Mouse (Mus musculus): ENCODE measurements around the gene Ttc33. TPM values are rescaled to one million over a fixed set of nuclear protein-coding genes. Genes with fewer than 3 reads are reported as not detected.

Ttc33 gene
- polyA plus RNA-seq, 2 experiments = 6.6 to 13.9 TPM

DNA sequence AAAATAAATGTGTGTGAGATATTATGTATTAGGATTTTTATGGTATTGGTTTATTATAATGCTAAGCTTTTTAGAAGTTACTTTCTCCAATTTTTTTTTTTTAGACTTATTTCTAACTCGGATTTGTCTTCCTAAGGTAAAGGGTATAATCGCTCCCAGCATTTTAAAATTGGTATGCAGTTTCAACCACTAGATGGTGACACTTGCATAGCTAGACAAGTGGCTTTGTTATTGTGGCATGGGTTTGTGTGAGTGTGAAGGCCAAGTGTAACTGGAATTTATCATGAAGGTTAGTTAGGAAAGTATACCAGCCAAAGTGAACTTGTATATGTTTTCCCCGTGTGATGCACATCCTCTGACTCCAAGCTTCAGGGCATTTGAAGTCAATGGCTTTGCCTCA, 8.5 kb downstream of the Ttc33 start:
- no peak overlapping the region for H3K4me2 ChIP-seq (ENCODE audit: low read depth)
- H3K4me1 ChIP-seq (replicated peaks; ENCODE audit: control insufficient read depth in 2 of 2, insufficient read depth in 2 of 2, low read length in 1 of 2) = peaks cover 8 to 18% of the 10 kb centered on the region in 2 experiments
- H3K4me3 ChIP-seq (ENCODE audit: insufficient read depth in 1 of 2, low read depth in 2 of 2, low read length in 2 of 2) = no peak overlapping the region
- H3K9ac ChIP-seq (replicated peaks) = no peak overlapping the region
- no peaks in the 10 kb centered on the region for H3K27me3 ChIP-seq (ENCODE audit: control insufficient read depth, insufficient read depth, low read length)
- peak in 1 of 3 experiments; percentile 11 for DNase-seq (ENCODE audit: low read depth in 3 of 3, low spot score in 3 of 3)
- WGBS (ENCODE audit: insufficient replicate concordance) = 62% methylated on average over 3 of the region's 3 CpGs
- TF ChIP-seq EP300 (IDR thresholded peaks at IDR 0.05; ENCODE audit: low read depth) (no peak), CTCF (IDR thresholded peaks at IDR 0.05; ENCODE audit: low read depth) (peak; percentile 55; the same call in 1 of the 2 replicates)
- H3K27ac ChIP-seq = no peak overlapping the region
- no peaks in the 10 kb centered on the region for H3K9me3 ChIP-seq (ENCODE audit: control insufficient read depth, low read length)
- no peak for ATAC-seq (ENCODE audit: insufficient read depth)
- no peaks in the 10 kb centered on the region for H3K36me3 ChIP-seq (replicated peaks; ENCODE audit: control insufficient read depth, insufficient read depth, low read depth)

GRCm38 (mm10) chr15:5194446-5194845, 9.1 kb downstream of the Ttc33 start:
- ATAC-seq (ENCODE audit: insufficient read depth) (no peak), DNase-seq (ENCODE audit: low read depth in 3 of 3, low spot score in 3 of 3) (no peak)
- no peak for TF ChIP-seq EP300 (IDR thresholded peaks at IDR 0.05; ENCODE audit: low read depth)
- no peak for TF ChIP-seq CTCF (IDR thresholded peaks at IDR 0.05; ENCODE audit: low read depth)
- no peak overlapping the region for H3K27ac ChIP-seq
- peaks cover 8 to 18% of the 10 kb centered on the region in 2 experiments for H3K4me1 ChIP-seq (replicated peaks; ENCODE audit: control insufficient read depth in 2 of 2, insufficient read depth in 2 of 2, low read length in 1 of 2)
- H3K9me3 ChIP-seq (ENCODE audit: control insufficient read depth, low read length) = no peaks in the 10 kb centered on the region
- no peaks in the 10 kb centered on the region for H3K27me3 ChIP-seq (ENCODE audit: control insufficient read depth, insufficient read depth, low read length)
- H3K4me3 ChIP-seq (ENCODE audit: insufficient read depth in 1 of 2, low read depth in 2 of 2, low read length in 2 of 2) = no peak overlapping the region
- no peaks in the 10 kb centered on the region for H3K36me3 ChIP-seq (replicated peaks; ENCODE audit: control insufficient read depth, insufficient read depth, low read depth)
- no peak overlapping the region for H3K9ac ChIP-seq (replicated peaks)
- no peak overlapping the region for H3K4me2 ChIP-seq (ENCODE audit: low read depth)
- WGBS (ENCODE audit: insufficient replicate concordance) = 53% methylated on average over 6 of the region's 6 CpGs

DNA sequence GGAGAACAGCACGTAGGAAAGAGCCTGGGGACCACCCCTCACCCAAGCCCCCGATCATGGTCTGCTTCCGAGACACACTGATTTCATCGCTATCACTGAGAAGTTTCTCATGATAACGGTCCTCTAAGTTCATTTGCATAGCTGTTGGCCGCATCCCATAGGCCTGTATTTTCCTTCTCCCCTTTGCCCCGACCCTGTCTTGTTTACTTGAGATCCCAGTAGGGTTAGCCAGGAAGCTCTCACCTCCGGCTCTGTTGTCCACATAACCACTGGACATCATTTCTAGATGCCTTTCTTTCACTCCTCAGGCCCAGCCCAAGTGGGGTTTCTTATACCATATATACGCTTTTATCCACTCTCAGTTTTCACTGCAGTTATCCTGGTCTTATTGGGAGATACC, 9.6 kb downstream of the Ttc33 start:
- Histone ChIP-seq H3K4me3 (ENCODE audit: insufficient read depth in 1 of 2, low read depth in 2 of 2, low read length in 2 of 2) (no peak overlapping the region), H3K36me3 (replicated peaks; ENCODE audit: control insufficient read depth, insufficient read depth, low read depth) (no peaks in the 10 kb centered on the region), H3K4me2 (ENCODE audit: low read depth) (no peak overlapping the region), H3K27me3 (ENCODE audit: control insufficient read depth, insufficient read depth, low read length) (no peaks in the 10 kb centered on the region), H3K9me3 (ENCODE audit: control insufficient read depth, low read length) (no peaks in the 10 kb centered on the region), H3K4me1 (replicated peaks; ENCODE audit: control insufficient read depth in 2 of 2, insufficient read depth in 2 of 2, low read length in 1 of 2) (peaks cover 8 to 18% of the 10 kb centered on the region in 2 experiments), H3K27ac (no peak overlapping the region), H3K9ac (replicated peaks) (no peak overlapping the region)
- TF ChIP-seq EP300 (IDR thresholded peaks at IDR 0.05; ENCODE audit: low read depth) (no peak), CTCF (IDR thresholded peaks at IDR 0.05; ENCODE audit: low read depth) (no peak)
- 77% methylated on average over 9 of the region's 9 CpGs for WGBS (ENCODE audit: insufficient replicate concordance)
- DNase-seq (ENCODE audit: low read depth in 3 of 3, low spot score in 3 of 3) = no peak
- ATAC-seq (ENCODE audit: insufficient read depth) = no peak

GRCm38 (mm10) chr15:5195987-5196514, 10.7 kb downstream of the Ttc33 start:
- Histone ChIP-seq H3K4me2 (ENCODE audit: low read depth) (no peak overlapping the region; the same call in none of the 2 replicates), H3K36me3 (replicated peaks; ENCODE audit: control insufficient read depth, insufficient read depth, low read depth) (no peaks in the 10 kb centered on the region), H3K9ac (replicated peaks) (no peak overlapping the region), H3K9me3 (ENCODE audit: control insufficient read depth, low read length) (no peaks in the 10 kb centered on the region), H3K4me3 (ENCODE audit: insufficient read depth in 1 of 2, low read depth in 2 of 2, low read length in 2 of 2) (no peak overlapping the region), H3K27me3 (ENCODE audit: control insufficient read depth, insufficient read depth, low read length) (no peaks in the 10 kb centered on the region), H3K27ac (no peak overlapping the region), H3K4me1 (replicated peaks; ENCODE audit: control insufficient read depth in 2 of 2, insufficient read depth in 2 of 2, low read length in 1 of 2) (peaks cover 8 to 18% of the 10 kb centered on the region in 2 experiments)
- ATAC-seq (ENCODE audit: insufficient read depth) = peak; percentile 63
- peak in 1 of 3 experiments; percentile 9 for DNase-seq (ENCODE audit: low read depth in 3 of 3, low spot score in 3 of 3)
- 14% methylated on average over 4 of the region's 4 CpGs for WGBS (ENCODE audit: insufficient replicate concordance)
- no peak for TF ChIP-seq CTCF (IDR thresholded peaks at IDR 0.05; ENCODE audit: low read depth)
- no peak for TF ChIP-seq EP300 (IDR thresholded peaks at IDR 0.05; ENCODE audit: low read depth)

DNA sequence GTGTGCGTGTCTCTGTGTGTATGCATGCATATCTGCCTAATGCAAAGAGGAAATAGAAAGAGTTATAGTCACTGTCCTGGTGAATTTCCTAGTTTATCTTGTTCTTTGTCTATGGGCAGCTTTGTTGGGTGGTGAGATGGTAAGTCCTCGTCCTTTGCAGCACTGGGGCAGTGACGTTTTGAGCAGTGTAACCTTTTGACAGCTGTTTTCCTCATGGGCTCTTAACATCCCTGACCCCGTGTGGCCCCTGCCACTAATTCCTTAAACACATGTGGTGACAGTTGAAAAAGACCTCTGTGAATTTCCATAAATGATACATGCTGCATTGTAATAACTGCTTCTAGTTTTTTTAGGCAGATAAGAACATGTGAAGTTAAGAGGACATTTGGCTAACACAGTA, 11.4 kb downstream of the Ttc33 start:
- Histone ChIP-seq H3K4me2 (ENCODE audit: low read depth) (no peak overlapping the region), H3K27me3 (ENCODE audit: control insufficient read depth, insufficient read depth, low read length) (no peaks in the 10 kb centered on the region), H3K27ac (no peak overlapping the region; the same call in 1 of the 2 replicates), H3K9ac (replicated peaks) (no peak overlapping the region), H3K4me3 (ENCODE audit: insufficient read depth in 1 of 2, low read depth in 2 of 2, low read length in 2 of 2) (no peak overlapping the region), H3K36me3 (replicated peaks; ENCODE audit: control insufficient read depth, insufficient read depth, low read depth) (no peaks in the 10 kb centered on the region), H3K9me3 (ENCODE audit: control insufficient read depth, low read length) (no peaks in the 10 kb centered on the region), H3K4me1 (replicated peaks; ENCODE audit: control insufficient read depth in 2 of 2, insufficient read depth in 2 of 2, low read length in 1 of 2) (peaks cover 8 to 22% of the 10 kb centered on the region in 2 experiments)
- DNase-seq (ENCODE audit: low read depth in 3 of 3, low spot score in 3 of 3) (no peak), ATAC-seq (ENCODE audit: insufficient read depth) (no peak)
- TF ChIP-seq CTCF (IDR thresholded peaks at IDR 0.05; ENCODE audit: low read depth) (no peak), EP300 (IDR thresholded peaks at IDR 0.05; ENCODE audit: low read depth) (no peak)
- WGBS (ENCODE audit: insufficient replicate concordance) = 52% methylated on average over 4 of the region's 4 CpGs

All from liver, embryonic 14.5 days (tissue).